Mouse (Mus musculus): ENCODE results near the gene Rubcn.

Rubcn gene

GRCm38 (mm10) chr16:32818441-32818840 is 59.1 kb downstream of the Rubcn start:
- DNase-seq (ENCODE audit: low spot score): no peak

- DNase-seq (ENCODE audit: low spot score): no peak
Observed at GRCm38 (mm10) chr16:32818036-32818435, 59.5 kb downstream of the Rubcn start.

GRCm38 (mm10) chr16:32815160-32815605 is 62.4 kb downstream of the Rubcn start:
- no peak for DNase-seq (ENCODE audit: low spot score)

GRCm38 (mm10) chr16:32814539-32814938 is 63.0 kb downstream of the Rubcn start:
- DNase-seq (ENCODE audit: low spot score): peak; percentile 40

GRCm38 (mm10) chr16:32813771-32814170 is 63.8 kb downstream of the Rubcn start:
- DNase-seq (ENCODE audit: low spot score): no peak

GRCm38 (mm10) chr16:32813362-32813761 is 64.2 kb downstream of the Rubcn start:
- DNase-seq (ENCODE audit: low spot score): no peak

- DNase-seq (ENCODE audit: low spot score): peak; percentile 92
Observed at GRCm38 (mm10) chr16:32812888-32813361, 64.6 kb downstream of the Rubcn start.

GRCm38 (mm10) chr16:32810321-32810720 is 67.2 kb downstream of the Rubcn start, which contains the start of gene Smbd1:
Smbd1 (minus strand) TSS chr16:32810477.
- DNase-seq (ENCODE audit: low spot score): no peak

- no peak for DNase-seq (ENCODE audit: low spot score)
Observed at GRCm38 (mm10) chr16:32807408-32808185, 70.0 kb downstream of the Rubcn start.

- DNase-seq (ENCODE audit: low spot score): no peak
Observed at GRCm38 (mm10) chr16:32805151-32805550, 72.4 kb downstream of the Rubcn start.

GRCm38 (mm10) chr16:32803901-32804300 is 73.7 kb downstream of the Rubcn start:
- no peak for DNase-seq (ENCODE audit: low spot score)

GRCm38 (mm10) chr16:32803252-32803853 is 74.2 kb downstream of the Rubcn start:
- DNase-seq (ENCODE audit: low spot score): peak; percentile 61

- no peak for DNase-seq (ENCODE audit: low spot score)
Observed at GRCm38 (mm10) chr16:32797426-32797689, 80.2 kb downstream of the Rubcn start, which contains the start of gene Muc20. Muc20 (minus strand) TSS chr16:32797435.

GRCm38 (mm10) chr16:32796676-32797425 is 80.7 kb downstream of the Rubcn start:
- DNase-seq (ENCODE audit: low spot score): no peak

GRCm38 (mm10) chr16:32795177-32795576 is 82.4 kb downstream of the Rubcn start:
- no peak for DNase-seq (ENCODE audit: low spot score)

GRCm38 (mm10) chr16:32790056-32790455 is 87.5 kb downstream of the Rubcn start:
- no peak for DNase-seq (ENCODE audit: low spot score)

- peak; percentile 52 for DNase-seq (ENCODE audit: low spot score)
Observed at GRCm38 (mm10) chr16:32784840-32785239, 92.7 kb downstream of the Rubcn start.

GRCm38 (mm10) chr16:32783324-32784062 is 94.1 kb downstream of the Rubcn start:
- DNase-seq (ENCODE audit: low spot score): no peak

GRCm38 (mm10) chr16:32778956-32779355 is 98.6 kb downstream of the Rubcn start:
- DNase-seq (ENCODE audit: low spot score): no peak

- DNase-seq (ENCODE audit: low spot score): no peak
Observed at GRCm38 (mm10) chr16:32776676-32777075, 100.9 kb downstream of the Rubcn start.

Data from urinary bladder, postnatal 14 days (tissue).